Mouse (Mus musculus) lung, embryonic 15.5 days (tissue): ENCODE results near the gene Nsmce4a. TPM values are rescaled to one million over a fixed set of nuclear protein-coding genes. Genes with fewer than 3 reads are reported as not detected.
"Not testable (repeated sequence)": the region's sequence is repeated elsewhere in the genome, so short reads cannot be mapped to it uniquely, and the experiment has no call there.

Experiments
- ATAC-seq: fragments of 200-750 bp; cut with Nextera tagmentation; 2 replicates; pipeline ENCODE4 v1.8.0; 2017; ENCODE audit warnings: moderate number of reproducible peaks, borderline replicate concordance; ENCODE audit not compliant: low FRiP score, low TSS enrichment; ENCODE audit errors: extremely low read depth
- H3K27ac ChIP-seq: fragments of 300-500 bp; sonication (generic); 2 replicates; pipeline ENCODE4 v1.5.1; 2015; ENCODE audit warnings: moderate library complexity, mild to moderate bottlenecking, inconsistent platforms
- H3K27me3 ChIP-seq: fragments of 300-500 bp; sonication (generic); 2 replicates; pipeline ENCODE4 v1.6.1; 2015; ENCODE audit warnings: inconsistent platforms
- H3K36me3 ChIP-seq: fragments of 300-500 bp; sonication (generic); 2 replicates; pipeline ENCODE4 v1.6.1; 2015; ENCODE audit warnings: inconsistent platforms
- H3K4me1 ChIP-seq: fragments of 300-500 bp; sonication (generic); 2 replicates; pipeline ENCODE4 v1.6.1; 2015; ENCODE audit warnings: inconsistent platforms
- H3K4me2 ChIP-seq: fragments of 300-500 bp; sonication (generic); 2 replicates; pipeline ENCODE4 v1.6.1; 2015; ENCODE audit warnings: inconsistent platforms, mild to moderate bottlenecking, moderate library complexity
- H3K4me3 ChIP-seq: fragments of 300-500 bp; sonication (generic); 2 replicates; pipeline ENCODE4 v1.5.1; 2015; ENCODE audit warnings: mild to moderate bottlenecking, inconsistent platforms
- H3K9ac ChIP-seq: fragments of 300-500 bp; sonication (generic); 2 replicates; pipeline ENCODE4 v1.6.1; 2015; ENCODE audit warnings: inconsistent platforms
- H3K9me3 ChIP-seq: fragments of 300-500 bp; sonication (generic); 2 replicates; pipeline ENCODE4 v1.6.1; 2016; ENCODE audit warnings: inconsistent platforms
- WGBS: fragments of 180-500 bp; shearing (Covaris S2); methylation state at CpG from one replicate; pipeline ENCODE4 v1.1.7; 2015; 5-methylcytosine and 5-hydroxymethylcytosine counted together
- polyA plus RNA-seq: library from polyadenylated mRNA; unstranded; fragments of >200 nt; fragmentation: Nextera tagmentation; extraction: Ambion mirVana; gene quantifications from 2 replicates; pipeline ENCODE4 v1.2.1, GENCODE M21; 2015

The Nsmce4a gene
- polyA plus RNA-seq, 1 experiment from 2014 or later: 164 TPM

DNA sequence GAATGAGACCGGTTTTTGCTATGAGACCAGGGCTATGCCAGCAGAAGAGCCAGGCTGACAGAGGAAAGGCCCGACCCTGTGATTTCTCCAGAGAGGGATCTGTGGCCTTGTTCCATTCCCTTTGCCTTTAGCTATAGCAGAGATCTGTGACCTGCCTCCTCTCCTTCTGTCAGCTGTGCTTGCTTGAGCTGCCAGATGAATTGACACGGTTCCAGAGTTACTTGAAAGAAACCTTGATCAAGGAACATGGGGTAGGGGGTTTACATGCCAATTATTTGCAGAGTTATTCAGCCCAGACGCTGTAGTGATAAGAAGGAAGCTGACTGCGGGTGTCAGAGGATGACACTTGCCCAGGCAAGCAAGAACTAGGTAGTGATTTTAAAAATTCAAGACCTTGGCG is 24.6 kb upstream of the Nsmce4a start:
- Histone ChIP-seq H3K9ac (no peak overlapping the region), H3K36me3 (no peaks in the 10 kb centered on the region), H3K27me3 (no peaks in the 10 kb centered on the region), H3K9me3 (no peaks in the 10 kb centered on the region), H3K4me3 (no peak overlapping the region), H3K4me2 (no peak overlapping the region), H3K27ac (no peak overlapping the region), H3K4me1 (no peaks in the 10 kb centered on the region)
- ATAC-seq: no peak
- 57% methylated on average over 6 of the region's 6 CpGs for WGBS

DNA sequence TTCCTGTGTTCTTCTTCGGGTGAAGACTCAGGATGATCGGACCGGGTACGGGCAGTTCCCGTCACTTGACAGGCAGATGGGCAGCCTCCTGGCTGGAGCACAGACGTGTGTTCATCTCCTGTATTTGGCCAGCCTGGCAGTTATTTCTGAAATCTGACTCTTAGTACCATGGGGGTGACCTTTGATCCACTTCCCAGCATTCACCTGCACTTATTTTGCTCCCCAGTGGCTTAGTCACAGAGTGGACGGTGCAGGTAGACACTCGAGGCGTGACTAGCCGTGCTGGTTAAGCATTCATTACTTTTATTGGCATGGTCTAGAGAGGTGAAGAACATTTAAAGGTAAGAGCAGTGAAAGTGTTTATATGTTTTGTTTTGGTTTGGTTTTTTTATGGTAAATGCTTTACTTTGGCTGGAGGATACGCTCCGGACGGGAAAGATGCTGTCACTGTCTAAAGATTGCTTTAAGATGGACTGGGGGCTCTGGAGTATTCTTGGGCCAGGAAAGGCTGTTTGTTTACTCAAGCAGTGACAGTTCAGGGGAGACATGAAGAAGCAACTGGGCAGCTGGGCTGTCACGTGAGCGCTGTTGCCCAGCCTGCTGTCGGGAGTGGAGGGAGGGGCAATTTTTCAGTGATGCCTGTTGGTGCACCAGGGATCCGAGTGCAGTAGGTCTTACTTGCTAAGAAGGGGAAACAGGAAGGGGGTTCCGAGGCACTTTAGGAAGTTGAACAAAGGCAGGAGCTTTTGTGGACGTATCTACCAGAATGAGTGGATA is 23.3 kb upstream of the Nsmce4a start:
- not testable (repeated sequence) for H3K9me3 ChIP-seq, H3K4me1 ChIP-seq, H3K36me3 ChIP-seq, H3K27ac ChIP-seq, H3K9ac ChIP-seq, H3K4me2 ChIP-seq, H3K27me3 ChIP-seq, H3K4me3 ChIP-seq
- ATAC-seq: peak; percentile 39; the same call in 1 of the 2 replicates
- 29% methylated on average over 9 of the region's 19 CpGs for WGBS

DNA sequence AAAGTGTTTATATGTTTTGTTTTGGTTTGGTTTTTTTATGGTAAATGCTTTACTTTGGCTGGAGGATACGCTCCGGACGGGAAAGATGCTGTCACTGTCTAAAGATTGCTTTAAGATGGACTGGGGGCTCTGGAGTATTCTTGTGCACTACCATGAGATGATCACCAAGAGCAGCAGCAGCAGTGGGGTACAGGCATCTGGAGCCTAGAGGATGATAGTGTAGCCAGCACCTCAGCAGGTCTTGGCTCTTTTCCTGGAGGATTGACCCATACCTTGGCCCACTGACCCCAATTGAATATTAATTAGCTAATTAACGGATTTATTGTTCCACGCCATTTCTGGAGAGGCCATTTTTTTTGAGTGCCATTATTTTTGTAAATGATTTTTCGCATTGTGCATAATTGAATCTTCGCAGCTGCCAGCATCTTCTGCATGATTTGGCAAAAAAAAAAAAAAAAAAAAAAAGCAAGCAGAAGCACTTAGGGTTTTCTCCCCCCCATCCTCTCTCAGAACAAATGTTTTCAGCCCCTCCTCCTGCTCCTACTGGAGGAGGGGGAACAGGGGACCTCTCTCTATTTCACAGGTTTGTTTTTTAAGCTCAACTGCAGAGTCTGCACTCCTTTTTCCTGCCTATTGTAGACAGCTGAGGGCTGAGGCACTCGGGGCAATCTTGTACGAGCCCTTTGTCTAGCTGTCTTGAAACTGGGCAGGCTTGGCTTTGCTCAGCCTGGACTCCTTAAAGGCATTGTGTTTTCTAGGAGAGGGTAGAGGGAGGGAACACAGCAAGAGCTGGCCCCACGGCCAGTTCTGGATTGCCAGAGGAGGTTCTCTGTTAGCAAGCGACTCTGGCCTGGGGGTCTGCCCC is 20.7 kb upstream of the Nsmce4a start:
- not testable (repeated sequence) for H3K4me3 ChIP-seq, H3K27ac ChIP-seq, H3K36me3 ChIP-seq, H3K4me2 ChIP-seq, H3K9me3 ChIP-seq, H3K9ac ChIP-seq, H3K27me3 ChIP-seq, ATAC-seq
- 76% methylated on average over 7 of the region's 11 CpGs for WGBS
- H3K4me1 ChIP-seq: 0 out of 2 replicates have a peak, but pooled peaks cover 11% of the 10 kb centered on the region

DNA sequence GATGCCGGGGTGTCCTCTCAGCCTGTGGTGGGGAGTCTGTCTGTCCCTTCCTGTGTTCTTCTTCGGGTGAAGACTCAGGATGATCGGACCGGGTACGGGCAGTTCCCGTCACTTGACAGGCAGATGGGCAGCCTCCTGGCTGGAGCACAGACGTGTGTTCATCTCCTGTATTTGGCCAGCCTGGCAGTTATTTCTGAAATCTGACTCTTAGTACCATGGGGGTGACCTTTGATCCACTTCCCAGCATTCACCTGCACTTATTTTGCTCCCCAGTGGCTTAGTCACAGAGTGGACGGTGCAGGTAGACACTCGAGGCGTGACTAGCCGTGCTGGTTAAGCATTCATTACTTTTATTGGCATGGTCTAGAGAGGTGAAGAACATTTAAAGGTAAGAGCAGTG is 20.1 kb upstream of the Nsmce4a start:
- H3K27ac ChIP-seq, H3K4me2 ChIP-seq, H3K4me3 ChIP-seq, H3K9ac ChIP-seq, H3K36me3 ChIP-seq, ATAC-seq, H3K27me3 ChIP-seq, H3K9me3 ChIP-seq: not testable (repeated sequence)
- H3K4me1 ChIP-seq: 0 out of 2 replicates have a peak, but pooled peaks cover 11% of the 10 kb centered on the region
- WGBS: no CpG with 5 or more reads among the region's 11 CpGs

DNA sequence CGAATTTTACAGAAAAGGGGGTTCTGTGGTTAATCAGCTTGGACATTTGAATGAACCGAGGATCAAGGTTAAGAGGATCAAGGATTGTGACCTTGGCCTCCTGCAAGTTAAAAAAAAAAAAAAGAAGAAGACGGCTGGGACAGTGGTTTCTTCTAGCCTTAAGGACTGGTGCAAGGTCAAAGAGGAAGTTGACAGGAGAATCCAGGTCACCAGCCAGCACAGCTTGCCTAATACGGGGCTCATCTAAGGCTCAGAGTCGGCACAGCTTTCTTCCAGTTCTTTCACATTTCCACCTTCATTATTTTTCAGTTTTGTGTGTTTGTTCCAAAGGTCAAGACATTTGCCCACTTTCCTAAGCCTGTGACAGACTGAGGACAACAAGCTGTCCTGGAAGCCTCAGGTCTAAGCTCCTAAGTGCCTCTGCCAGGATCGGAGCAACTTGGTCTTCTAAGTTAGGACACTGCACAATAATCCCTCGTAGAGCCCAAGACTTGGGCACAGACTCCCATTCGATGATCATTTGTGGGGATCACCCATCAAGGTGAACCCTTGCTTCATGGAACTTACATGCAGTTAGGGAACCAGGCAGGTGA is 18.0 kb upstream of the Nsmce4a start:
- Histone ChIP-seq H3K36me3 (no peaks in the 10 kb centered on the region), H3K27ac (no peak overlapping the region), H3K4me3 (no peak overlapping the region), H3K4me1 (0 out of 2 replicates have a peak, but pooled peaks cover 11% of the 10 kb centered on the region), H3K9me3 (no peaks in the 10 kb centered on the region), H3K27me3 (no peaks in the 10 kb centered on the region), H3K4me2 (no peak overlapping the region), H3K9ac (no peak overlapping the region)
- 56% methylated on average over 8 of the region's 8 CpGs for WGBS
- no peak for ATAC-seq

DNA sequence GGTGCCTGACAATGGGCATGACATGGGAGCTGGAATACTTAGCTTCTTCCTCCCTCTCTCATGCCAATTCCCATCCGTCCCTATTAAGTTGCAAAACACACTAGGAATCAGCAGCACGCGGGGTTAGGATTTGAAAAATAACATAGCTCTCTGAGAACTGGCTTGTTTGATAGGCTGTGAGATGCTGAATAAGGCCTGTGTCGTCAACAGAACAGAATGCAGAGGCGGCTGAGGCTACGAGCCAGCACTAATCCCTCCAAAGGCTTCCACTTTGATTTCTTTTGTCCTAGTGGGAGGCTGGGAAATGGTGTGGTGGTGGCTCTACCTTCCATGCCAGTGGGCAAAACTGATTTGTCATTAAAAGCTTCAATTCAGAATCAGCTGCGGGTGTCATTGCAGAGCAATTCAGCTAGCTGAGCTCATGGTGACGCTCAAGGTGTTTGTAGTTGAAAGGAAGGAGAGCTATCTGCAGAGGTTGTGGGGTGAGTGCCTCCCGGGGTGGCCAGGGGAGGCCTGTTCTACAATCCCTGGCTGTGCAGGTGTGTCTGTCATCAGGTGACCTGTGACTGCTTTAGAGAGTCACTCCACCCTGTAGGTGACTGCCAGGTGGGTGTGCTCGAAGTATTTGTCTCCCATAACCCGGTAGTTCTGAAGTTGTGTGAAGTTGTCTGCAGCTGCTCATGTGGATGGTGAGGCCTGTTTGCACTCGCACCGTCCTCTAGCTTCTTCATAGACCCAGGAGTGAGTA is 17.3 kb upstream of the Nsmce4a start:
- Histone ChIP-seq H3K4me3 (no peak overlapping the region), H3K9ac (no peak overlapping the region), H3K4me2 (no peak overlapping the region), H3K36me3 (no peaks in the 10 kb centered on the region), H3K4me1 (0 out of 2 replicates have a peak, but pooled peaks cover 11% of the 10 kb centered on the region), H3K9me3 (no peaks in the 10 kb centered on the region), H3K27ac (0 out of 2 replicates have a peak overlapping the region, but pooled peaks have one; percentile 8), H3K27me3 (no peaks in the 10 kb centered on the region)
- 52% methylated on average over 13 of the region's 13 CpGs for WGBS
- ATAC-seq: no peak

DNA sequence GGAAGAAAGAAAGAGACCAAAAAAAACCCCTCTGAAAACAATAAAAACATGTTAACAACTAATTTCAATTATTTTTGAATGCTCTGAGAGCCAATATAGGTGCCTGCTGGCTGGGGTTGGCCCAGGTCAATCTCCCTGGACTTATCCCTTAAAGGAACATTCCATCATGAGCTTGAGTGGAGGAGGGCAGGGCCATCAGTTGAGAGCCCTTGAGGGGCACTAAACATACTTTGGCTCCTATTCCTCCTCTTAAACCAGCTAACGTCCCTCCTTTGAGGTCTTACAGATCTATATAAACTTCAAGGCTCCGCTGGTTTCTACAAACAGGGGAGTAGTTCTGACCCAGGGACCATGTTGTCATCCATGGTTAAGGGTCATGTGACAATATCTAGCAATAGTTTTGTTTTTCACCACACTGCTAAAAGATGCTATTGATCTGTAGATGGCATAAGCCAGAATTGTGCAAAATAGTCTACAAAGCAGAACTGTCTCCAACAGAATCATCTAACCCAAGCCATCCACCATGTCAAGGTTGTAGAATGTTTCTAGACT is 13.7 kb upstream of the Nsmce4a start:
- Histone ChIP-seq H3K4me2 (no peak overlapping the region), H3K9ac (no peak overlapping the region), H3K36me3 (no peaks in the 10 kb centered on the region), H3K27me3 (no peaks in the 10 kb centered on the region), H3K4me3 (no peak overlapping the region), H3K9me3 (no peaks in the 10 kb centered on the region), H3K4me1 (0 out of 2 replicates have a peak, but pooled peaks cover 11% of the 10 kb centered on the region), H3K27ac (0 out of 2 replicates have a peak overlapping the region, but pooled peaks have one; percentile 14)
- WGBS: 46% methylated on average over 2 of the region's 2 CpGs
- ATAC-seq: 0 out of 2 replicates have a peak, but pooled peaks have one; percentile 66

DNA sequence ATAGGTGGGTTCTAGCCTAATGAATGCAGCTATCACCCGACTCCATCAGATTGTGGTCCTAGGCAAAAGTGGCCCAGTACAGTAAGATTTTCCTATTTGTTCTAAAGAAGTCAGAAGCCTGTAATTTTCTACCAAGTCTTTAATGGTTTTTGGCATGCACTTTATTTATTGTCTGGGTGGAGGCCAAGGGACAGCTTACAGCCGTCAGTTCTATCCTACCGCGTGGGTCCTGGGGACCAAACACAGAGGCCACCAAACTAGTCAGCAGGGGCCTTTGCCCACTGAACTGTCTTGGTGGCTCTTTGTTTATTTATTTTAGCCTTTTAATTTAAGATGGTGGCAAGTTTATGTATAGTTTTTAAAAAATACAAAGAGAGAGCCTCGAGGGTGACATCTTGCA is 5.7 kb upstream of the Nsmce4a start:
- no peak overlapping the region for H3K9ac ChIP-seq
- H3K27ac ChIP-seq: peak overlapping the region; percentile 79
- no peak overlapping the region for H3K4me3 ChIP-seq
- H3K36me3 ChIP-seq: no peaks in the 10 kb centered on the region
- no peak overlapping the region for H3K4me2 ChIP-seq
- H3K27me3 ChIP-seq: no peaks in the 10 kb centered on the region
- ATAC-seq: peak; percentile 27; the same call in 1 of the 2 replicates
- H3K9me3 ChIP-seq: no peaks in the 10 kb centered on the region
- peaks cover 35% of the 10 kb centered on the region for H3K4me1 ChIP-seq
- WGBS: 47% methylated on average over 5 of the region's 5 CpGs

DNA sequence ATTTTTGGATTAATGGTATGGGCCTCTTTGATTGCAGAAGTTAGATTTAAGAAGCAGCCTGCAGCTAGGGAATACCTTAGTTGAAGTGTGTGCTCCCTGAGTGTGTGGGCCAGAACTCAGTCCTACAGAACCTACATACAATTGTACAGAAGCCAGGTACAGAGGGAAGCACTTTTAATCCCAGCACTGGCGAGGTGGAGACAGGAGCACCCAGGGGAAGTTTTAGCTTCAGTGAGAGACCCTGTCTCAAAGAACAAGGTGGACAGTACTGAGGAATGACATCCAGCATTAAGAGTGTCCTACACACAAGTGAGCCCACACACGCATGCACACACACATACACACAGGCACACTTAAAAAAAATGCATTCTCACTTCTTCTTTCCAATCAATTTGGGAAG is 5.1 kb upstream of the Nsmce4a start:
- Histone ChIP-seq H3K9ac (no peak overlapping the region), H3K36me3 (no peaks in the 10 kb centered on the region), H3K27ac (peak overlapping the region; percentile 79), H3K9me3 (no peaks in the 10 kb centered on the region), H3K4me3 (no peak overlapping the region), H3K27me3 (no peaks in the 10 kb centered on the region), H3K4me1 (peaks cover 35% of the 10 kb centered on the region), H3K4me2 (peak overlapping the region; percentile 57)
- 70% methylated on average over 2 of the region's 2 CpGs for WGBS
- 0 out of 2 replicates have a peak, but pooled peaks have one; percentile 11 for ATAC-seq

DNA sequence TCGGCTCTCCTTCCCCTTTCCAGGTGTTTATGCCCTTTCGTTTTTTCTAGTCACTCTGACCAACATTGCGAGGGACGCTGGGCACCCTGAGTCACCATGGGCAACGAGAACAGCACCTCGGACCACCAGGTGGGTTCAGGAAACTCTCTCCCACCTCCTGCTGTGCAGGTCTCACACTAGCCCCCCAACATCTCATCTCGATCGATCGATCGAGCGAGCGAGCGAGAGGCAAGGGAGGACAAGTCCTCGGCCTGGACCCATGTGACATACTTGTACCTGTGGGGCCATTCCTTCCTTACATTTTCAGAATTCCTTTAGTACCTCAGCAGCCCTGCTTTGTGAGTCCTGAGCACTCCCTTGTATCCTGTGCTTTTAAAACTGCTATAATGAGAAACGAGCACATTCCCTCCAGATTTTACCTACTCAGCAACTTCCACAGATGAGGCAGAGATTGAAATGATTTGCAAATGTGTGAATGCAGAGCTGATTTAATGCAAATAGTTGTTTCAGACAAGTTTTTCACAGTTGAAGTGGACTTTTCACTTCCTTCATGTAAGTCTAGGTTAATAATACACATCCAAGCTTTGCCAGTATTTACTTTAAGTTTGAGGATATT is 4.6 kb upstream of the Nsmce4a start, which contains the start of gene Tacc2:
TSS of gene Tacc2 (plus strand) at position 51 of the 616 bp plus-strand sequence.
- Histone ChIP-seq H3K4me2 (peak within 1 kb of the TSS; percentile 57), H3K36me3 (no peaks in the 10 kb centered on the region), H3K9me3 (no peaks in the 10 kb centered on the region), H3K9ac (peak within 1 kb of the TSS; percentile 30; the same call in 1 of the 2 replicates), H3K4me3 (peak within 1 kb of the TSS; percentile 34), H3K27ac (peak within 1 kb of the TSS; percentile 79), H3K4me1 (peaks cover 35% of the 10 kb centered on the region), H3K27me3 (no peaks in the 10 kb centered on the region)
- no peak for ATAC-seq
- 29% methylated on average over 15 of the region's 15 CpGs for WGBS
